Mouse (Mus musculus) MEL (cell line): ENCODE data around the gene Nfkbie. TPM values are rescaled to one million over a fixed set of nuclear protein-coding genes. Genes with fewer than 3 reads are reported as not detected.

Experiments
- DNase-seq: peaks from one replicate; pipeline ENCODE4 v3.0.0; 2011; ENCODE audit warnings: low read depth, low spot score
- H3K27ac ChIP-seq: 2 replicates; pipeline ENCODE4 v1.5.1; 2012; ENCODE audit warnings: low read depth, mild to moderate bottlenecking, control low read depth, low read length, moderate library complexity; ENCODE audit not compliant: control insufficient read depth
- H3K27me3 ChIP-seq, 2 experiments: fragments of 150-350 bp in 1 of 2; sonication (generic) in 1 of 2; 2 replicates each; pipeline ENCODE4 v1.6.1; 2012; ENCODE audit warnings: low read length in 2 of 2, mild to moderate bottlenecking in 2 of 2, improper control_type of control experiment in 1 of 2, moderate library complexity in 1 of 2; ENCODE audit not compliant: insufficient read depth in 2 of 2, control insufficient read depth in 1 of 2
- H3K36me3 ChIP-seq, 2 experiments: 2 replicates each; pipeline ENCODE4 v1.6.1; 2012 to 2014; ENCODE audit warnings: low read length in 2 of 2, improper control_type of control experiment in 1 of 2, inconsistent platforms in 1 of 2, mild to moderate bottlenecking in 1 of 2; ENCODE audit not compliant: insufficient read depth in 2 of 2, control insufficient read depth in 1 of 2
- H3K4me1 ChIP-seq, 2 experiments: fragments of 150-350 bp in 1 of 2; sonication (generic) in 1 of 2; 2 replicates each; pipeline ENCODE4 v1.6.1; 2012; ENCODE audit warnings: low read length in 2 of 2, improper control_type of control experiment in 1 of 2, mild to moderate bottlenecking in 1 of 2; ENCODE audit not compliant: insufficient read depth in 2 of 2, control insufficient read depth in 1 of 2
- H3K4me3 ChIP-seq, 2 experiments: fragments of 150-350 bp in 1 of 2; sonication (generic) in 1 of 2; 2 replicates each; pipeline ENCODE4 v1.5.1; 2012; ENCODE audit warnings: low read depth in 2 of 2, low read length in 2 of 2, mild to moderate bottlenecking in 2 of 2, moderate library complexity in 2 of 2, control low read depth in 1 of 2, improper control_type of control experiment in 1 of 2; ENCODE audit not compliant: control insufficient read depth in 1 of 2, insufficient read depth in 1 of 2
- H3K79me2 ChIP-seq: 2 replicates; pipeline ENCODE4 v1.6.1; 2012; ENCODE audit warnings: mild to moderate bottlenecking, low read length, moderate library complexity; ENCODE audit not compliant: control insufficient read depth, poor library complexity, insufficient read depth
- H3K9ac ChIP-seq: 2 replicates; pipeline ENCODE4 v1.6.1; 2012; ENCODE audit warnings: low read depth, mild to moderate bottlenecking, control low read depth, low read length, moderate library complexity; ENCODE audit not compliant: control insufficient read depth, poor library complexity, severe bottlenecking
- H3K9me3 ChIP-seq: fragments of 150-350 bp; sonication (generic); replicated peaks from 2 replicates; pipeline ENCODE4 v1.6.1; 2012; ENCODE audit warnings: mild to moderate bottlenecking, low read length, improper control_type of control experiment, moderate library complexity; ENCODE audit not compliant: insufficient read depth
- BHLHE40 ChIP-seq: IDR thresholded peaks from 2 replicates; pipeline ENCODE4 v1.6.1; 2012; ENCODE audit warnings: low read depth, mild to moderate bottlenecking, inconsistent platforms, low read length, improper control_type of control experiment, borderline replicate concordance
- CHD1 ChIP-seq: IDR thresholded peaks from 2 replicates; pipeline ENCODE4 v1.6.1; 2012; ENCODE audit warnings: low read depth, mild to moderate bottlenecking, inconsistent platforms, low read length, improper control_type of control experiment
- CHD2 ChIP-seq: IDR thresholded peaks from 2 replicates; pipeline ENCODE4 v1.6.1; 2011; ENCODE audit warnings: low read length, improper control_type of control experiment
- CTCF ChIP-seq, 3 experiments: IDR thresholded peaks in 2 of 3; conservative IDR thresholded peaks in 1 of 3; 2 replicates each; pipeline ENCODE4 v1.5.1; 2011 to 2012; ENCODE audit warnings: low read length in 3 of 3, low read depth in 2 of 3, mild to moderate bottlenecking in 2 of 3, improper control_type of control experiment in 1 of 3, inconsistent platforms in 1 of 3, mixed read lengths in 1 of 3, moderate library complexity in 1 of 3; ENCODE audit not compliant: control insufficient read depth in 1 of 3, insufficient read depth in 1 of 3, poor library complexity in 1 of 3, severe bottlenecking in 1 of 3
- ELF1 ChIP-seq: IDR thresholded peaks from 2 replicates; pipeline ENCODE4 v1.6.1; 2014; ENCODE audit warnings: low read depth, mild to moderate bottlenecking, inconsistent platforms, low read length, improper control_type of control experiment, moderate library complexity
- EP300 ChIP-seq, 2 experiments: IDR thresholded peaks; 2 replicates each; pipeline ENCODE4 v1.6.1; 2011; ENCODE audit warnings: improper control_type of control experiment in 2 of 2, low read length in 2 of 2, low read depth in 1 of 2, mild to moderate bottlenecking in 1 of 2
- ETS1 ChIP-seq: IDR thresholded peaks from 2 replicates; pipeline ENCODE4 v1.6.1; 2012; ENCODE audit warnings: low read depth, mild to moderate bottlenecking, inconsistent platforms, low read length, improper control_type of control experiment, moderate library complexity
- GATA1 ChIP-seq: IDR thresholded peaks from 2 replicates; pipeline ENCODE4 v1.6.1; 2011; ENCODE audit warnings: low read depth, low read length, improper control_type of control experiment
- HCFC1 ChIP-seq: IDR thresholded peaks from 2 replicates; pipeline ENCODE4 v1.6.1; 2012; ENCODE audit warnings: low read depth, mild to moderate bottlenecking, inconsistent platforms, low read length, improper control_type of control experiment, moderate library complexity
- JUND ChIP-seq: IDR thresholded peaks from 2 replicates; pipeline ENCODE4 v1.6.1; 2011; ENCODE audit warnings: low read depth, mild to moderate bottlenecking, improper control_type of control experiment, low read length
- KAT2A ChIP-seq: conservative IDR thresholded peaks from 2 replicates; pipeline ENCODE4 v1.6.1; 2012; ENCODE audit warnings: low read depth, low read length, improper control_type of control experiment, inconsistent platforms
- MAFK ChIP-seq: IDR thresholded peaks from 2 replicates; pipeline ENCODE4 v1.6.1; 2011; ENCODE audit warnings: low read depth, mild to moderate bottlenecking, low read length, improper control_type of control experiment, borderline replicate concordance
- MAX ChIP-seq: IDR thresholded peaks from 2 replicates; pipeline ENCODE4 v1.6.1; 2011; ENCODE audit warnings: low read length, improper control_type of control experiment
- MEF2A ChIP-seq: IDR thresholded peaks from 2 replicates; pipeline ENCODE4 v1.6.1; 2014; ENCODE audit warnings: low read depth, mild to moderate bottlenecking, inconsistent platforms, low read length, improper control_type of control experiment; ENCODE audit not compliant: poor library complexity, insufficient replicate concordance, severe bottlenecking; ENCODE audit errors: extremely low read depth
- MXI1 ChIP-seq: IDR thresholded peaks from 2 replicates; pipeline ENCODE4 v1.6.1; 2011; ENCODE audit warnings: mild to moderate bottlenecking, low read depth, low read length, improper control_type of control experiment
- MYB ChIP-seq: IDR thresholded peaks from 2 replicates; pipeline ENCODE4 v1.6.1; 2011; ENCODE audit warnings: mild to moderate bottlenecking, low read depth, low read length, improper control_type of control experiment
- MYC ChIP-seq: IDR thresholded peaks from 2 replicates; pipeline ENCODE4 v1.6.1; 2011; ENCODE audit warnings: low read depth, mild to moderate bottlenecking, low read length, improper control_type of control experiment, moderate library complexity
- NELFE ChIP-seq: IDR thresholded peaks from 2 replicates; pipeline ENCODE4 v1.6.1; 2011; ENCODE audit warnings: low read depth, low read length, improper control_type of control experiment
- POLR2AphosphoS2 ChIP-seq: IDR thresholded peaks from 2 replicates; pipeline ENCODE4 v1.6.1; 2011; ENCODE audit warnings: low read length, improper control_type of control experiment
- POLR2AphosphoS5 ChIP-seq: IDR thresholded peaks from 2 replicates; pipeline ENCODE4 v1.6.1; 2012; ENCODE audit warnings: low read depth, borderline replicate concordance, mild to moderate bottlenecking, inconsistent platforms, low read length, moderate library complexity, mixed read lengths
- RAD21 ChIP-seq: IDR thresholded peaks from 2 replicates; pipeline ENCODE4 v1.6.1; 2011; ENCODE audit warnings: mild to moderate bottlenecking, low read depth, low read length, improper control_type of control experiment
- TAL1 ChIP-seq: IDR thresholded peaks from 2 replicates; pipeline ENCODE4 v1.6.1; 2012; ENCODE audit warnings: mild to moderate bottlenecking, inconsistent platforms, low read length, moderate library complexity, mixed read lengths
- TBP ChIP-seq: IDR thresholded peaks from 2 replicates; pipeline ENCODE4 v1.8.0; 2011; ENCODE audit warnings: low read depth, low read length, improper control_type of control experiment
- UBTF ChIP-seq: IDR thresholded peaks from 2 replicates; pipeline ENCODE4 v1.6.1; 2012; ENCODE audit warnings: low read depth, mild to moderate bottlenecking, inconsistent platforms, low read length, improper control_type of control experiment, moderate library complexity, borderline replicate concordance; ENCODE audit not compliant: insufficient read depth
- ZC3H11A ChIP-seq: IDR thresholded peaks from 2 replicates; pipeline ENCODE4 v1.6.1; 2012; ENCODE audit warnings: low read depth, mild to moderate bottlenecking, inconsistent platforms, low read length, improper control_type of control experiment
- ZKSCAN1 ChIP-seq: IDR thresholded peaks from 2 replicates; pipeline ENCODE4 v1.6.1; 2012; ENCODE audit warnings: low read depth, mild to moderate bottlenecking, inconsistent platforms, low read length, improper control_type of control experiment, moderate library complexity
- ZMIZ1 ChIP-seq: IDR thresholded peaks from 2 replicates; pipeline ENCODE4 v1.6.1; 2012; ENCODE audit warnings: low read depth, mild to moderate bottlenecking, inconsistent platforms, low read length, improper control_type of control experiment, moderate library complexity
- ZNF384 ChIP-seq: IDR thresholded peaks from 2 replicates; pipeline ENCODE4 v1.6.1; 2012; ENCODE audit warnings: low read depth, mild to moderate bottlenecking, inconsistent platforms, low read length, improper control_type of control experiment
- polyA plus RNA-seq, 2 experiments: library from polyadenylated mRNA; stranded (reverse) in 1 of 2; unstranded in 1 of 2; fragments of >175 nt in 1 of 2; fragments of >200 nt in 1 of 2; gene quantifications; 2 replicates each; pipeline versions ENCODE4 v1.2.1 to v1.2.4; 2012; ENCODE audit warnings: low replicate concordance in 2 of 2, low read depth in 1 of 2; ENCODE audit not compliant: insufficient read length in 2 of 2, insufficient read depth in 1 of 2, missing spikeins in 1 of 2
- total RNA-seq: library from RNA; depleted of rRNA; stranded (reverse); fragments of 300-350 nt; gene quantifications from 2 replicates; pipeline ENCODE4 v1.2.3, GENCODE M21; 2012

Gene Nfkbie
- total and polyA plus RNA-seq, 3 experiments, result 2.7 to 5.7 TPM; not detected in 1

- Histone ChIP-seq H3K27ac (peak overlapping the region; percentile 65), H3K4me1 (peaks cover 20 to 39% of the 10 kb centered on the region in 2 experiments)
Measured at GRCm38 (mm10) chr17:45580958-45581477, 25.5 kb downstream of the Nfkbie start.

DNA sequence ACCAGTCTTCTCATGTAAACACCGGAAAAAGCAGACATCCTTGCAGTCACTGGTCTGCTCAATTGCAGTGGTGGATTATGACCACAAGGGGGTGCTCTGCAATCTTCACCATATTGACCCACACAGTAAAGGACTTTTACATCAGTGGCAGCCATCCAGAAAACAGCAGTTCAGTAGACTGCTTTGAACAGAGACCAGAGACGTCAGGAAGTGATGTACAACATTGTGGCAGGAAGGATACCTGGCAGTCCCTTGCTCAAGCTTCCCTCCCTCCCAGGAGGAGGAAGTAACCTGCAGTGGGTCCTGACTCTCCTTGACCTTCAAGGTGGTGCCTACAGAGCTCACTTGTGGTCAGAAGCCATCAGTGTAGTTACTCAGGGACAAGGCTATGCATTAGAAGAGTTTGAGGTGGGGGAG, 26.1 kb downstream of the Nfkbie start:
- H3K4me3 ChIP-seq, result peak overlapping the region in 1 of 2 experiments; percentile 23; a peak in 1 of 4 replicates
- peak overlapping the region; percentile 80 for H3K27ac ChIP-seq
- peak; percentile 95 for DNase-seq
- peak overlapping the region; percentile 64 for H3K9ac ChIP-seq
- H3K36me3 ChIP-seq, result peaks cover 0 to 27% of the 10 kb centered on the region in 2 experiments; a peak in 2 of 4 replicates
- H3K27me3 ChIP-seq, result no peaks in the 10 kb centered on the region
- peaks cover 20 to 39% of the 10 kb centered on the region in 2 experiments for H3K4me1 ChIP-seq
- no peaks in the 10 kb centered on the region for H3K9me3 ChIP-seq
- H3K79me2 ChIP-seq, result no peaks in the 10 kb centered on the region
- TF ChIP-seq ZKSCAN1 (no peak), MAFK (no peak), POLR2AphosphoS5 (no peak), EP300 (IDR thresholded peaks at IDR 0.05; ENCODE audit: low read depth in 1 of 2, low read length in 2 of 2) (no peak), MAX (no peak), MYB (no peak), POLR2AphosphoS2 (no peak), ETS1 (peak; percentile 22; the same call in 1 of the 2 replicates), TBP (peak; percentile 21; the same call in 1 of the 2 replicates), ZNF384 (no peak), ZMIZ1 (no peak), BHLHE40 (no peak), ZC3H11A (peak; percentile 44; the same call in 1 of the 2 replicates), TAL1 (no peak), KAT2A (no peak), CTCF (IDR thresholded peaks at IDR 0.05 in 2 of 3, conservative IDR thresholded peaks at IDR 0.05 in 1 of 3; ENCODE audit: control insufficient read depth in 1 of 3, insufficient read depth in 1 of 3, low read depth in 2 of 3, low read length in 3 of 3, poor library complexity in 1 of 3, severe bottlenecking in 1 of 3) (peak; percentile 69 to 97 (median 96)), JUND (no peak), ELF1 (peak; percentile 54; the same call in 1 of the 2 replicates), UBTF (no peak), RAD21 (peak; percentile 63), MEF2A (no peak), MYC (no peak), MXI1 (no peak), HCFC1 (peak; percentile 38), CHD1 (no peak), NELFE (no peak), GATA1 (peak; percentile 5; the same call in 1 of the 2 replicates), CHD2 (no peak)

More at GRCm38 (mm10) chr17:45580958-45581477, 25.5 kb downstream of the Nfkbie start:
- H3K4me3 ChIP-seq, result peak overlapping the region; percentile 23 to 39; a peak in 3 of 4 replicates
- H3K27me3 ChIP-seq, result no peaks in the 10 kb centered on the region
- DNase-seq, result no peak
- H3K9me3 ChIP-seq, result no peaks in the 10 kb centered on the region
- peaks cover 0 to 27% of the 10 kb centered on the region in 2 experiments; a peak in 2 of 4 replicates for H3K36me3 ChIP-seq
- peak overlapping the region; percentile 64 for H3K9ac ChIP-seq
- TF ChIP-seq EP300 (IDR thresholded peaks at IDR 0.05; ENCODE audit: low read depth in 1 of 2, low read length in 2 of 2) (peak in 1 of 2 experiments; percentile 31; a peak in 1 of 4 replicates), MXI1 (0 out of 2 replicates have a peak, but pooled peaks have one; percentile 27), MAX (peak; percentile 62; the same call in 1 of the 2 replicates), POLR2AphosphoS2 (no peak), ETS1 (0 out of 2 replicates have a peak, but pooled peaks have one; percentile 12), CTCF (IDR thresholded peaks at IDR 0.05 in 2 of 3, conservative IDR thresholded peaks at IDR 0.05 in 1 of 3; ENCODE audit: control insufficient read depth in 1 of 3, insufficient read depth in 1 of 3, low read depth in 2 of 3, low read length in 3 of 3, poor library complexity in 1 of 3, severe bottlenecking in 1 of 3) (no peak)
- no peaks in the 10 kb centered on the region for H3K79me2 ChIP-seq
